Mouse (Mus musculus): ENCODE measurements around the gene Efna4. TPM values are rescaled to one million over a fixed set of nuclear protein-coding genes. Genes with fewer than 3 reads are reported as not detected.

Gene Efna4
- polyA plus RNA-seq, 1 experiment from 2014 or later: 0.36 TPM

- Histone ChIP-seq H3K27ac (ENCODE audit: low read depth) (no peak overlapping the region), H3K9ac (replicated peaks) (peak overlapping the region; percentile 47), H3K36me3 (replicated peaks; ENCODE audit: insufficient read depth, low read length) (peaks cover 18% of the 10 kb centered on the region), H3K9me3 (ENCODE audit: low read length) (no peaks in the 10 kb centered on the region), H3K4me1 (ENCODE audit: insufficient read depth) (peaks cover 16% of the 10 kb centered on the region), H3K4me3 (ENCODE audit: low read depth, low read length) (peak overlapping the region; percentile 48), H3K4me2 (ENCODE audit: low read depth, low read length) (peak overlapping the region; percentile 74), H3K27me3 (ENCODE audit: insufficient read depth, low read length) (no peaks in the 10 kb centered on the region)
- peak; percentile 78 for ATAC-seq
- WGBS (ENCODE audit: insufficient replicate concordance): 9% methylated on average over 26 of the region's 29 CpGs
- TF ChIP-seq CTCF (IDR thresholded peaks at IDR 0.05; ENCODE audit: low read depth): peak; percentile 92
- TF ChIP-seq EP300 (IDR thresholded peaks at IDR 0.05; ENCODE audit: low read depth): no peak
- DNase-seq: peak; percentile 80
Measured at GRCm38 (mm10) chr3:89378394-89379067, 40.7 kb upstream of the Efna4 start.

- H3K9me3 ChIP-seq (ENCODE audit: low read length): no peaks in the 10 kb centered on the region
- H3K9ac ChIP-seq (replicated peaks): no peak overlapping the region
- no peaks in the 10 kb centered on the region for H3K27me3 ChIP-seq (ENCODE audit: insufficient read depth, low read length)
- WGBS (ENCODE audit: insufficient replicate concordance): 78% methylated on average over 4 of the region's 4 CpGs
- H3K27ac ChIP-seq (ENCODE audit: low read depth): no peak overlapping the region
- H3K36me3 ChIP-seq (replicated peaks; ENCODE audit: insufficient read depth, low read length): peaks cover 18% of the 10 kb centered on the region
- DNase-seq (no peak), ATAC-seq (no peak)
- peak overlapping the region; percentile 74; the same call in 1 of the 2 replicates for H3K4me2 ChIP-seq (ENCODE audit: low read depth, low read length)
- TF ChIP-seq EP300 (IDR thresholded peaks at IDR 0.05; ENCODE audit: low read depth) (no peak), CTCF (IDR thresholded peaks at IDR 0.05; ENCODE audit: low read depth) (no peak)
- peaks cover 16% of the 10 kb centered on the region for H3K4me1 ChIP-seq (ENCODE audit: insufficient read depth)
- H3K4me3 ChIP-seq (ENCODE audit: low read depth, low read length): no peak overlapping the region
Measured at GRCm38 (mm10) chr3:89377831-89378230, 40.0 kb upstream of the Efna4 start.

- DNase-seq (no peak), ATAC-seq (no peak)
- Histone ChIP-seq H3K4me1 (ENCODE audit: insufficient read depth) (peaks cover 10% of the 10 kb centered on the region), H3K27me3 (ENCODE audit: insufficient read depth, low read length) (no peaks in the 10 kb centered on the region), H3K9me3 (ENCODE audit: low read length) (no peaks in the 10 kb centered on the region), H3K27ac (ENCODE audit: low read depth) (no peak overlapping the region), H3K4me3 (ENCODE audit: low read depth, low read length) (no peak overlapping the region), H3K4me2 (ENCODE audit: low read depth, low read length) (no peak overlapping the region), H3K36me3 (replicated peaks; ENCODE audit: insufficient read depth, low read length) (peaks cover 5% of the 10 kb centered on the region), H3K9ac (replicated peaks) (no peak overlapping the region)
- 34% methylated on average over 5 of the region's 5 CpGs for WGBS (ENCODE audit: insufficient replicate concordance)
- TF ChIP-seq CTCF (IDR thresholded peaks at IDR 0.05; ENCODE audit: low read depth) (no peak), EP300 (IDR thresholded peaks at IDR 0.05; ENCODE audit: low read depth) (no peak)
Measured at GRCm38 (mm10) chr3:89373581-89374231, 35.9 kb upstream of the Efna4 start.

GRCm38 (mm10) chr3:89367338-89367737, 29.5 kb upstream of the Efna4 start:
- DNase-seq (peak; percentile 17), ATAC-seq (peak; percentile 48)
- Histone ChIP-seq H3K36me3 (replicated peaks; ENCODE audit: insufficient read depth, low read length) (no peaks in the 10 kb centered on the region), H3K27me3 (ENCODE audit: insufficient read depth, low read length) (no peaks in the 10 kb centered on the region), H3K9ac (replicated peaks) (no peak overlapping the region), H3K9me3 (ENCODE audit: low read length) (no peaks in the 10 kb centered on the region), H3K4me2 (ENCODE audit: low read depth, low read length) (no peak overlapping the region), H3K4me3 (ENCODE audit: low read depth, low read length) (no peak overlapping the region), H3K4me1 (ENCODE audit: insufficient read depth) (no peaks in the 10 kb centered on the region), H3K27ac (ENCODE audit: low read depth) (no peak overlapping the region)
- TF ChIP-seq CTCF (IDR thresholded peaks at IDR 0.05; ENCODE audit: low read depth) (no peak), EP300 (IDR thresholded peaks at IDR 0.05; ENCODE audit: low read depth) (no peak)
- WGBS (ENCODE audit: insufficient replicate concordance): 57% methylated on average over 11 of the region's 11 CpGs

DNA sequence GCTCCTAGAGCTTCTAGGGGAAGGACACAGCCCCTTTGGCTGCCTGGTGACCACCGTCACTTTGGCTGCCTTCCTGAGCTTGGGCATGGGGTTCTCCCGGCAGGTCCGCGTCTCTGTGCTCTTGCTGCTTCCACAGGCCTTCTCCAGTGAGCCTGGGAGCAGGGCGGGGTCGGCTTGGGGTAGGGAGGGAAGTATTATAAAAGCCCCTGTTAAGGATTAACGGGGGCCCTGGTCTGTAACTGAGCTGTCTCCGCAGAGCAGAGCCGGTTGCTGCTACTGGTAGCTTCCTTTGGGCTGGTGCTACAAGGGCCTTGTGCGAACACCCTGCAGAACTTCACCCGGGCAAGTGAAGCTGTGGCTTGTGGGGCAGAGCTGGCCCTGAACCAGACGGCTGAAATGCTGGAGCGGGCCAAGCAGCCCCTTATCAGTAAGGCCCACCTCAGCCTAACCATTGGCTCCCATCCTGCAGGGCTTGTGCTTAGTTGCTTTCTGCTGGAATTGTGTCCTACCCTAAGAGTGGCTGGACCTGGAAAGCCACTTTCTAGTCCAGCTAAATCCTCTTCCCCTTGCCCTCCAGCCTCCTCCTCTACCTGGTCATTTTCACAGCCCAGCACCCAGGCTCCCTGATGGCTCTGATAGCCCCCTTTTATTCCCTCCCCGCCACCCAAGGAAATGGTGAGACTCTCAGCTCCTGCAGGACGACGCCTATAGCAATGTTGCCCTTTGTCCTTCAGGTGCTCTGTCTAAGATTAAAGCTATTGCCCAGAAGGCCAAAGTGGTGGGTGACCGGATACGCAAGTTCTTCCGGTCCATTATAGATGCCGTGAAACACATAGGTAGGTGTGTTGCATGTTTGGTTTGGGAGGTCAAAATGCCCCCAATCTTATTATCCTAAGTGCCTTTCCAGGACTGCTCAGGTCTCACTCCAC, 27.9 kb upstream of the Efna4 start:
- no peak for TF ChIP-seq CTCF (IDR thresholded peaks at IDR 0.05; ENCODE audit: low read depth)
- no peak for TF ChIP-seq EP300 (IDR thresholded peaks at IDR 0.05; ENCODE audit: low read depth)
- WGBS (ENCODE audit: insufficient replicate concordance): 70% methylated on average over 20 of the region's 20 CpGs
- Histone ChIP-seq H3K27ac (ENCODE audit: low read depth) (no peak overlapping the region), H3K27me3 (ENCODE audit: insufficient read depth, low read length) (no peaks in the 10 kb centered on the region), H3K4me3 (ENCODE audit: low read depth, low read length) (no peak overlapping the region), H3K4me2 (ENCODE audit: low read depth, low read length) (no peak overlapping the region), H3K4me1 (ENCODE audit: insufficient read depth) (no peaks in the 10 kb centered on the region), H3K9me3 (ENCODE audit: low read length) (no peaks in the 10 kb centered on the region), H3K9ac (replicated peaks) (no peak overlapping the region), H3K36me3 (replicated peaks; ENCODE audit: insufficient read depth, low read length) (no peaks in the 10 kb centered on the region)
- DNase-seq (no peak), ATAC-seq (no peak)

- Histone ChIP-seq H3K4me2 (ENCODE audit: low read depth, low read length) (no peak within 1 kb of the TSS), H3K4me3 (ENCODE audit: low read depth, low read length) (no peak within 1 kb of the TSS), H3K9me3 (ENCODE audit: low read length) (no peaks in the 10 kb centered on the region), H3K27me3 (ENCODE audit: insufficient read depth, low read length) (no peaks in the 10 kb centered on the region), H3K27ac (ENCODE audit: low read depth) (no peak within 1 kb of the TSS), H3K9ac (replicated peaks) (no peak within 1 kb of the TSS), H3K4me1 (ENCODE audit: insufficient read depth) (no peaks in the 10 kb centered on the region), H3K36me3 (replicated peaks; ENCODE audit: insufficient read depth, low read length) (no peaks in the 10 kb centered on the region)
- DNase-seq (no peak), ATAC-seq (no peak)
- TF ChIP-seq EP300 (IDR thresholded peaks at IDR 0.05; ENCODE audit: low read depth) (no peak), CTCF (IDR thresholded peaks at IDR 0.05; ENCODE audit: low read depth) (no peak)
- WGBS (ENCODE audit: insufficient replicate concordance): 70% methylated on average over 11 of the region's 11 CpGs
Measured at GRCm38 (mm10) chr3:89365153-89365485, 27.3 kb upstream of the Efna4 start, which contains the start of gene Dcst1. Gene Dcst1 (minus strand): TSS chr3:89365253.

Measured in liver, postnatal 0 days (tissue).